ENCODE assay signal across 17 mouse cellular contexts in the genomic region with DNA sequence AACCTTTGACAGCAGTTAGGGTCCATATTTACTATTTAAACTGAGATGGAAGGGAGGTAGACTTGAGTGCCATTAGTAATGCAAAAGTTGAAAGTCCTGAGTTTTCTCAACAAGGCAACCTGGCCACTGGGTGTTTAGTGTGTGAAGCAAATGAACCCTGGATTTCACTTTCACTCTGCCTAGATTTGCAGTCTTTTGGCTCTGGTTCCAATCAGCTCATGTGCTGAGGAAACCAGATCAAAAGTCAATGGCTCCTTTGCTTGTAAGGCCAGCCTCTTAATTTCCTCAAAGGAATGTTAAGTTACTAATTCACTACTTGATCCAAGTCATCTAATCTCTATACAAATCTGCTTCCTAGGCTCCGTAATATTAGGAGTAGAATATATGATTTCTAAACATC.
"Had no signal": no experiment of that assay in that cellular context is flagged by ENCODE, and none has a peak within 500 bp of the region (broad histone marks: within the 10 kb centered on the region; RNA-seq: fewer than 3 reads in every experiment).

No protein-coding gene starts in this region.

- H3K9ac ChIP-seq: liver, embryonic 13.5 days; liver, postnatal 0 days; lung, embryonic 15.5 days; midbrain, embryonic 15.5 days; neural tube, embryonic 12.5 days had no signal

- H3K4me2 ChIP-seq: liver, embryonic 13.5 days; lung, embryonic 15.5 days; midbrain, embryonic 11.5 days; midbrain, embryonic 15.5 days; neural tube, embryonic 12.5 days had no signal

- H3K36me3 ChIP-seq: liver, embryonic 13.5 days; lung, embryonic 15.5 days; midbrain, embryonic 15.5 days; neural tube, embryonic 12.5 days had no signal

- H3K27ac ChIP-seq: hindbrain, postnatal 0 days; kidney, postnatal 0 days; layer of hippocampus, adult 2 months; liver, embryonic 13.5 days; lung, embryonic 15.5 days; macrophage; midbrain, embryonic 15.5 days; neural tube, embryonic 12.5 days had no signal

- H3K4me1 ChIP-seq: liver, embryonic 13.5 days; lung, embryonic 15.5 days; megakaryocyte, embryonic 14.5 days; midbrain, embryonic 15.5 days; neural tube, embryonic 12.5 days had no signal

- H3K27me3 ChIP-seq: liver, embryonic 13.5 days; lung, embryonic 15.5 days; megakaryocyte, embryonic 14.5 days; midbrain, embryonic 15.5 days; neural tube, embryonic 12.5 days had no signal

- H3K9me3 ChIP-seq: liver, embryonic 13.5 days; lung, embryonic 15.5 days; megakaryocyte, embryonic 14.5 days; midbrain, embryonic 15.5 days; neural tube, embryonic 12.5 days had no signal

- DNase-seq: left cerebral cortex, postnatal 4 days; liver, embryonic 13.5 days; liver, postnatal 0 days; lung, postnatal 14 days; right cerebral cortex, postnatal 4 days; spleen, adult 18-20 months; thymus, adult 18-20 months; thymus, postnatal 14 days had no signal

- H3K4me3 ChIP-seq: layer of hippocampus, adult 2 months; liver, embryonic 13.5 days; lung, embryonic 15.5 days; megakaryocyte, embryonic 14.5 days; midbrain, embryonic 15.5 days; neural tube, embryonic 12.5 days had no signal

- ATAC-seq: hindbrain, postnatal 0 days; liver, postnatal 0 days; midbrain, embryonic 15.5 days had no signal
